Mouse (Mus musculus) lung, embryonic 14.5 days (tissue): ENCODE results near the gene Lrmda. TPM values are rescaled to one million over a fixed set of nuclear protein-coding genes. Genes with fewer than 3 reads are reported as not detected.

Source experiments
- ATAC-seq: fragments of 200-750 bp; cut with Nextera tagmentation; 2 replicates; pipeline ENCODE4 v1.8.0; 2017; ENCODE audit warnings: mild to moderate bottlenecking, moderate TSS enrichment, moderate library complexity; ENCODE audit not compliant: insufficient read depth
- DNase-seq: peaks from one replicate; pipeline ENCODE4 v3.0.0-alpha.2; 2015
- H3K27ac ChIP-seq: fragments of 300-500 bp; sonication (generic); 2 replicates; pipeline ENCODE4 v1.5.1; 2014; ENCODE audit warnings: low read depth, mild to moderate bottlenecking, moderate library complexity
- H3K27me3 ChIP-seq: fragments of 300-500 bp; sonication (generic); 2 replicates; pipeline ENCODE4 v1.6.1; 2014; ENCODE audit warnings: low read length, control low read depth; ENCODE audit not compliant: insufficient read depth
- H3K36me3 ChIP-seq: fragments of 300-500 bp; sonication (generic); 2 replicates; pipeline ENCODE4 v1.6.1; 2014; ENCODE audit warnings: control low read depth; ENCODE audit not compliant: insufficient read depth
- H3K4me1 ChIP-seq: fragments of 300-500 bp; sonication (generic); 2 replicates; pipeline ENCODE4 v1.6.1; 2014; ENCODE audit warnings: antibody characterized with exemption, control low read depth; ENCODE audit not compliant: insufficient read depth
- H3K4me2 ChIP-seq: fragments of 300-500 bp; sonication (generic); 2 replicates; pipeline ENCODE4 v1.6.1; 2014; ENCODE audit warnings: mild to moderate bottlenecking
- H3K4me3 ChIP-seq: fragments of 300-500 bp; sonication (generic); 2 replicates; pipeline ENCODE4 v1.5.1; 2014; ENCODE audit warnings: low read depth, low read length
- H3K9ac ChIP-seq: fragments of 300-500 bp; sonication (generic); 2 replicates; pipeline ENCODE4 v1.6.1; 2014
- H3K9me3 ChIP-seq: fragments of 300-500 bp; sonication (generic); 2 replicates; pipeline ENCODE4 v1.6.1; 2016; ENCODE audit warnings: low read depth, low read length, control low read depth
- CTCF ChIP-seq: IDR thresholded peaks from 2 replicates; pipeline ENCODE4 v1.5.1; 2016; ENCODE audit warnings: antibody characterized with exemption, low read depth
- WGBS: fragments of 180-500 bp; shearing (Covaris S2); extraction: QIAGEN DNeasy Blood & Tissue Kit; methylation state at CpG from one replicate; pipeline ENCODE4 v1.1.7; 2014; 5-methylcytosine and 5-hydroxymethylcytosine counted together
- polyA plus RNA-seq: library from polyadenylated mRNA; unstranded; fragments of >200 nt; fragmentation: Nextera tagmentation; extraction: Ambion mirVana; gene quantifications from 2 replicates; pipeline ENCODE4 v1.2.1, GENCODE M21; 2014

Lrmda gene
- polyA plus RNA-seq, 1 experiment from 2014 or later: 1.1 TPM

DNA sequence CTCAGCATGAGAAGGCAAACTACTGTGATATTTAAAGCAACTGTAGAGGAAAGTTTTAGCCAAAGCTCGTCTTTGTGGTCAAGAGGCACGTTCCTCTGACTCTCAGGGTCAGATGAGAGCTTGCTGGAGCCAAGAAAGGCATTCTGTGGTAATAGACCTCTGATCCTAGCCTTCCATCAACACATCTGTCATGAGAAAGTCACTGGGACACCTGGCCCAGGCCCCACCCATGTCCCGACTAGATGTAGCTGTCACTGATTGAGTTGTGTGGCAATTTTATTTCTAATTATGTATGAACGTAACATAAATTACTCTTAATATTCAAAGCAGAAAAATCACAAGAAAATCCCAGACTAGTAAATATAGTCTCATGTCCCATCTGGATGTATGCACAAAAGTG is 624.0 kb downstream of the Lrmda start:
- no peaks in the 10 kb centered on the region for H3K27me3 ChIP-seq
- H3K4me1 ChIP-seq: peaks cover 16% of the 10 kb centered on the region
- no peak for DNase-seq
- no peak for ATAC-seq
- no peak overlapping the region for H3K9ac ChIP-seq
- TF ChIP-seq CTCF: no peak
- 56% methylated on average over 4 of the region's 4 CpGs for WGBS
- H3K36me3 ChIP-seq: no peaks in the 10 kb centered on the region
- H3K4me3 ChIP-seq: no peak overlapping the region
- no peak overlapping the region for H3K27ac ChIP-seq
- no peaks in the 10 kb centered on the region for H3K9me3 ChIP-seq
- no peak overlapping the region for H3K4me2 ChIP-seq

DNA sequence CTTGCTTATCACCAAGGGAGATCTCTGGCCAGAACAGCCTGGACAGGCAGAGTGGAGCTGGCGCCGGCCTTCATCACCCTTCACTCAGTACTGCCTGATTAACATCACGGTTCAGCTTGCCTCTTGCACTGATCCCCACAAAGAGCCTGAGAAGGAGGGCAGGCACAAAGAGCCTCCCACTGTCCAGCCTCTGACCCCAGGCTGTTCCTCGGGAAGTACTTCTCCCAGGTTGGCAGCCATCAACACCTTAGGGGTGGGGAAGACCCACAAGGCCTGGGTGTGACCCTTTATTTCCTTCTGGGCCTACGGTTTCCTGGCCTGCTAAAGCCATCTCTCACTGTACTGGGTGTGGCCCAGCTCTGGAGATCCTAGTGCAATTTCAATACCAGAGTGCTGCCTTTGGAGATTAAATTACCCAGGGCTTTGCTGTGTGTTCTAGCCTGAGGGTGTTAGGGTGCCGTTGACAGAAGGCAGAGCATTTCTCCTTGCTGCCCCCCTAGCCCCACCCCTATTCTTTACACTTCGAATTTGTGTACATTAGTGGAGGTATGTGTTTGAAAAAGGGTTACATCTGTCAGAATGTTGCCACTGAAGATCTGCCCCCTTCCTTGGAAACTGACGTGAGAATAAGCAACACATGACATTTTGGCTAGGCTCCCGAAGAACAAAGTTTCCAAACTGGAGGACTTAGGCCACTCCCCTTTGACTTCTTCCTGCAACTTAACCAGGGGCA is 628.5 kb downstream of the Lrmda start:
- peaks cover 41% of the 10 kb centered on the region for H3K4me1 ChIP-seq
- H3K9me3 ChIP-seq: no peaks in the 10 kb centered on the region
- TF ChIP-seq CTCF: no peak
- H3K27ac ChIP-seq: peak overlapping the region; percentile 85
- no peak overlapping the region for H3K4me2 ChIP-seq
- ATAC-seq: peak; percentile 90
- H3K27me3 ChIP-seq: no peaks in the 10 kb centered on the region
- H3K4me3 ChIP-seq: no peak overlapping the region
- H3K9ac ChIP-seq: no peak overlapping the region
- H3K36me3 ChIP-seq: no peaks in the 10 kb centered on the region
- whole genome bisulfite sequencing: 11% methylated on average over 9 of the region's 9 CpGs
- DNase-seq: peak; percentile 98

DNA sequence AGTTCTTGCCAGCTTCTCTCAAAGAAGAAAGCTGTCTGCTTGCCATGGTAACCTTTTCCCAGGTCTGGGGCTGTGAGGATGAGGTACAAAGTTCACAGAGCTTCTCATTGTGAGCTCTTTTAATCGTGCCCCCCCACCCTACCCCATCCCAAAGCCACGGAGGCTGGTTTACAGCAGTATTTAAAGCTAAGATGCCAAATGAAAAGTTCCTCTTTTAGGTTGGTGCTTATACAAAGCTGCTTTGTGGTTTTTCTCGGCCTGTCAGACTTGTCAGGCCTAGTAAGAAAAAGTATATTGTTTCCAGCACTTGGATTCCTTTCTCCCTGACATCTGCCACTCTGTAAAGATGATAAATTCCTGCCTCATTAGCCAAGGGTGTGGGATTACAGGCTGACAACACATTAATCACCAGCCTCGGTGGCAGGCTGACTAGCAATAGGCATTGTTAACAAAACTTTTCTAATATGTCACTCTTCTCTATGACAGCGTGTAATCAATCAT is 629.9 kb downstream of the Lrmda start:
- Histone ChIP-seq H3K4me2 (no peak overlapping the region), H3K9me3 (no peaks in the 10 kb centered on the region), H3K36me3 (no peaks in the 10 kb centered on the region), H3K9ac (no peak overlapping the region), H3K27ac (peak overlapping the region; percentile 75), H3K4me3 (no peak overlapping the region), H3K4me1 (peaks cover 41% of the 10 kb centered on the region), H3K27me3 (no peaks in the 10 kb centered on the region)
- 17% methylated on average over 5 of the region's 5 CpGs for WGBS
- TF ChIP-seq CTCF: no peak
- DNase-seq (peak; percentile 66), ATAC-seq (no peak)

DNA sequence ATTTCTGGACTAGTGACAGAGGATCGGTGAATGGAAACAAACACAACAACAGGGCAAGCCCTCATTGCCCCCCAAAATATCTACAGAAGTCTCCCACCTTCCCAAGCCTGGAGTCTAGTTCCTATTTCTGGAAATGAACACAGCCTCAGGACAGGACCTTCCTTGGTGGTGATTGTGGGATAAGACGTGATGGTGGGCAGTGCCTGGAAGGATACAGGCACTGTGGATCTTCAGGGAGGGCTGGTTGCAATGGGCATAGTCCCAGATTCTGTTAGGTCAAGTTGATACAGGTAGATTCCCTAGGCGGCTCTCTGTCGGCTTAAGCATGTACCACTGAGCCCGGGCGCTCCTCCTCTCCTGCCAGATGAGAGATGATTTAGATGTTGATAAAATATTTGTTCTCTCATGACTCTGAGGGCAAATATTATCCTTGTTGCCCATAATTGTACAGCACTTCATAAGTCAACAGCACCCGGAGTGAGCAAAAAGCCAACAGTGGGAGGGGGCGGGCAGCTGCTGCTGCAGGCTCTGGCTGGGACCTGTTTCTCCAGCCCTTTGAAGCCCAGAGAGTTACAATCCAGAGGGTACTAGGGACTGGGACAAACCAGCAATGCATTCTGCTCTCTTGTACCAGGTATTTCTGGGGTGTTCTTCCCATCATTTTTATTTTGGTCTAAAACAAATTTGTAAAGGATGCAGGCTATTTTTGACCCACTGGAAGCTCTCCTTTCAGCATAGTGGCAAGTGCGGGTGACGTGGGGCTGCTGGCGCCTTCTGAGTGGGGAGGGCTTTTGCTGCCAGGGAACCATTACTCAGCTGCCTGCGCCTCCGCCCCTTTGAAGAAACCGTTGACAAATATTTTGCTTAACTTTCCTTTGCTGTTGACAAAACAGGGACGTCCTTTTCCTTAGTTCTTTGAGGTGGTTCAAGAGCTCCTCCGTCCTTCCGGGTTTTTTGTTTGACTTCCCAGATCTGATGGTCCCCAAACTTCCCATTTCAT is 630.8 kb downstream of the Lrmda start:
- H3K4me3 ChIP-seq: no peak overlapping the region
- ATAC-seq (peak; percentile 53), DNase-seq (peak; percentile 83)
- H3K9me3 ChIP-seq: no peaks in the 10 kb centered on the region
- TF ChIP-seq CTCF: no peak
- peak overlapping the region; percentile 45 for H3K4me2 ChIP-seq
- H3K27ac ChIP-seq: peak overlapping the region; percentile 21
- peaks cover 41% of the 10 kb centered on the region for H3K4me1 ChIP-seq
- no peaks in the 10 kb centered on the region for H3K36me3 ChIP-seq
- no peaks in the 10 kb centered on the region for H3K27me3 ChIP-seq
- no peak overlapping the region for H3K9ac ChIP-seq
- 6% methylated on average over 17 of the region's 17 CpGs for WGBS

DNA sequence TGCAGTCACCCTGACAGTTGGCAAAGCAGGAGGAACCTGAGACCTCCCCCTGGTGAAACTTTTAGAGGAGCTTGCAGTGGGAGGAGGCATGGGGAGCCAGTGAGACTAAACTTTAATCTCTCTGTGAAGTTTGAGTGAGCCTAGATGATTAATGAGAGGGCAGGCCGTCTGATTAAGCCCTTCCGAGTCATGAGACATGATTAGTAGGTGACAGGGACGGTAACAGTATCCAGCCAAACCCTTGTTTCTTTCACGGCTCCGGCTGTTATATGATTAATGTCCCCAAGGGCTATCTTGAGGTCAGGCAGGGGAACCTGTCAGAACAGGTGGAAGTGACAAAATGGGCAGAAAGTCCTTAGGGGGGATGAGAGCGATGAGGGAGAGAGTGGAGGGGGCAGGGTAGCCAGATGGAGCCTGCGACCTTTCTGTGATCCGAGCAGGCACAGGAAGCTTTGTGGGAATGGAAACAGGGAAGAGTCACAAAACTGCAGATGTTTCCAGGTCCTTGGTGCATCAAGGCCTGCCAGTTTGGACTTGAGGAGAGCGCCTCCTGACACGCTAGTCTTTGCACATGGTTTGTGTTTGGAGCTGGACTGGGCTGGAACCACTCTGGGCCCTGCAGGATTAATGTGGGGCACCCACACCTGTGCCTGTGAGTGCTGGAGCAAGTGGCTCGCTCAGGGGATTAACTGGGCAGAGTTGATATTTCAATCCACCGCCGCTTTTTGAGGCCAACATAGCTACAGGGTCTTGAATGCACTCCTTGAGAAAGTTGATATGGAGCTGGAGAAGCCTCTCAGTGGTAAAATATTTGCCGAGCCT is 631.8 kb downstream of the Lrmda start:
- TF ChIP-seq CTCF: no peak
- no peak overlapping the region for H3K9ac ChIP-seq
- 21% methylated on average over 14 of the region's 14 CpGs for WGBS
- ATAC-seq (no peak), DNase-seq (peak; percentile 45)
- no peaks in the 10 kb centered on the region for H3K27me3 ChIP-seq
- H3K4me1 ChIP-seq: peaks cover 41% of the 10 kb centered on the region
- H3K4me3 ChIP-seq: no peak overlapping the region
- no peaks in the 10 kb centered on the region for H3K9me3 ChIP-seq
- peak overlapping the region; percentile 21; the same call in 1 of the 2 replicates for H3K27ac ChIP-seq
- H3K4me2 ChIP-seq: peak overlapping the region; percentile 45
- no peaks in the 10 kb centered on the region for H3K36me3 ChIP-seq

DNA sequence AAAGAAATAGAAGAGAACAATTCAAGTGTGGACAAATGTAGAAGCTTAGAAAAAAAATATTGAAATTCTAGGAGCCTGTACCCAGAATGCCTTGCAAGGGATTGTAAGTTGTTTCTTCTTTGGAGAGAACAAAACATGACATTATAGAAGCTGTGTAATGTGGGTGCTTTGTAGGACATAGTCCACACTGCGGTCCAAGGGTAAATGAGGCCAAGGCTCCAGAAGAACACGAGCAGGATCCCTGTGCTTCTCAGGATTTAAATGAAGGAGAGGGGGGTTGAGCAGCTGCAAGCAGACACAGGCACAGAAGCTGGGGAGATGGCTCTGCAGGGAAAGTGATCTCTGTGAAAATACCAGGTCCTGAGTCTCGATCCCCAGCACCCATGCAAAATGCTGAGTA is 643.0 kb downstream of the Lrmda start:
- no peak for TF ChIP-seq CTCF
- no peaks in the 10 kb centered on the region for H3K36me3 ChIP-seq
- no peak overlapping the region for H3K27ac ChIP-seq
- no peak overlapping the region for H3K4me2 ChIP-seq
- 0 out of 2 replicates have a peak, but pooled peaks cover 8% of the 10 kb centered on the region for H3K4me1 ChIP-seq
- WGBS: 53% methylated on average over 3 of the region's 3 CpGs
- ATAC-seq (no peak), DNase-seq (no peak)
- H3K9me3 ChIP-seq: no peaks in the 10 kb centered on the region
- H3K4me3 ChIP-seq: no peak overlapping the region
- no peaks in the 10 kb centered on the region; the same call in 1 of the 2 replicates for H3K27me3 ChIP-seq
- no peak overlapping the region for H3K9ac ChIP-seq
